Mouse (Mus musculus) embryonic facial prominence, embryonic 10.5 days (tissue): Measurements from ENCODE around the gene Zmynd12. TPM values are rescaled to one million over a fixed set of nuclear protein-coding genes. Genes with fewer than 3 reads are reported as not detected.

ENCODE experiments used
- DNase-seq: peaks from one replicate; pipeline ENCODE4 v3.0.0-alpha.2; 2017; ENCODE audit warnings: low spot score
- H3K27ac ChIP-seq: fragments of 300-500 bp; sonication (generic); replicated peaks from 2 replicates; pipeline ENCODE4 v1.5.1; 2016; ENCODE audit warnings: mild to moderate bottlenecking
- H3K27me3 ChIP-seq: fragments of 300-500 bp; sonication (generic); replicated peaks from 2 replicates; pipeline ENCODE4 v1.6.1; 2016; ENCODE audit warnings: low read depth, mild to moderate bottlenecking; ENCODE audit not compliant: poor library complexity, severe bottlenecking
- H3K36me3 ChIP-seq: fragments of 300-500 bp; sonication (generic); replicated peaks from 2 replicates; pipeline ENCODE4 v1.6.1; 2016; ENCODE audit warnings: mild to moderate bottlenecking, moderate library complexity
- H3K4me1 ChIP-seq: fragments of 300-500 bp; sonication (generic); 2 replicates; pipeline ENCODE4 v1.6.1; 2016
- H3K4me3 ChIP-seq: fragments of 300-500 bp; sonication (generic); 2 replicates; pipeline ENCODE4 v1.5.1; 2016; ENCODE audit warnings: mild to moderate bottlenecking, moderate library complexity
- H3K9me3 ChIP-seq: fragments of 300-500 bp; sonication (generic); 2 replicates; pipeline ENCODE4 v1.6.1; 2016; ENCODE audit warnings: mild to moderate bottlenecking
- WGBS: fragments of 180-500 bp; shearing (Covaris S2); methylation state at CpG from one replicate; pipeline ENCODE4 v1.1.7; 2016; 5-methylcytosine and 5-hydroxymethylcytosine counted together
- polyA plus RNA-seq: library from polyadenylated mRNA; unstranded; fragments of >200 nt; fragmentation: Nextera tagmentation; extraction: Ambion mirVana; gene quantifications from 2 replicates; pipeline ENCODE4 v1.2.1, GENCODE M21; 2016

The Zmynd12 gene
- polyA plus RNA-seq, 1 experiment from 2014 or later, result 0.36 TPM

GRCm38 (mm10) chr4:119453533-119453932, 30.9 kb downstream of the Zmynd12 start:
- 18% methylated on average over 6 of the region's 6 CpGs for WGBS
- H3K27ac ChIP-seq, result no peak overlapping the region
- no peaks in the 10 kb centered on the region for H3K36me3 ChIP-seq
- no peak overlapping the region for H3K4me3 ChIP-seq
- H3K9me3 ChIP-seq, result no peaks in the 10 kb centered on the region
- peaks cover 14% of the 10 kb centered on the region for H3K4me1 ChIP-seq
- DNase-seq, result peak; percentile 41
- H3K27me3 ChIP-seq, result no peaks in the 10 kb centered on the region

GRCm38 (mm10) chr4:119460296-119460695, 37.7 kb downstream of the Zmynd12 start:
- Histone ChIP-seq H3K9me3 (no peaks in the 10 kb centered on the region), H3K36me3 (no peaks in the 10 kb centered on the region), H3K4me3 (no peak overlapping the region), H3K27me3 (no peaks in the 10 kb centered on the region), H3K27ac (no peak overlapping the region), H3K4me1 (peaks cover 13% of the 10 kb centered on the region)
- peak; percentile 21 for DNase-seq
- WGBS, result 64% methylated on average over 5 of the region's 5 CpGs

DNA sequence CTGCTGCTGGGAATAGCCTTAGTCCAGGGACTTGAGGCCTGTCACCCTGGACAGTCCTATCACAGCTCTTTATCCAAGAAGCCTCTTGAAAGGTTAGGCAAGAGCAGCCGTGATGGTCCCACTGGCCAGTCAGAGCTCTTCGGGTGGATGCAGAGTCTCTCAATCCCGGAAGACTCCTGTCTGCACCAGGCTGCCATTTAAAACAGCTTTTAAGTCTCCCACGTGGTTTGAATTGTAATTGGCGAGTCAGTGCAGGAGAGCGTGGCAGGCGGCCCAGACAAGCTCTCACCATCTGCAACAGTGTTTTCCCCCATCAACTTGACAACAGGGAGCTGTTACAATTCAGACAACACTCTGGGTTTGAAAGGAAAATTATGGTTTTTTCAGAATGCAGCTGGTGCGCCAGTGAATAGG, 38.1 kb downstream of the Zmynd12 start:
- no peaks in the 10 kb centered on the region for H3K36me3 ChIP-seq
- 63% methylated on average over 8 of the region's 8 CpGs for whole genome bisulfite sequencing
- H3K4me1 ChIP-seq, result peaks cover 13% of the 10 kb centered on the region
- no peak overlapping the region for H3K27ac ChIP-seq
- H3K4me3 ChIP-seq, result no peak overlapping the region
- peak; percentile 17 for DNase-seq
- no peaks in the 10 kb centered on the region for H3K9me3 ChIP-seq
- H3K27me3 ChIP-seq, result no peaks in the 10 kb centered on the region; the same call in 1 of the 2 replicates

- no peak for DNase-seq
- peaks cover 13% of the 10 kb centered on the region for H3K4me1 ChIP-seq
- 81% methylated on average over 3 of the region's 3 CpGs for WGBS
- no peak overlapping the region for H3K4me3 ChIP-seq
- H3K27ac ChIP-seq, result no peak overlapping the region
- H3K27me3 ChIP-seq, result no peaks in the 10 kb centered on the region; the same call in 1 of the 2 replicates
- no peaks in the 10 kb centered on the region for H3K36me3 ChIP-seq
- H3K9me3 ChIP-seq, result no peaks in the 10 kb centered on the region
Observed at GRCm38 (mm10) chr4:119462457-119462856, 39.8 kb downstream of the Zmynd12 start.

GRCm38 (mm10) chr4:119462858-119463755, 40.5 kb downstream of the Zmynd12 start:
- Histone ChIP-seq H3K4me3 (no peak overlapping the region), H3K36me3 (no peaks in the 10 kb centered on the region), H3K4me1 (peaks cover 13% of the 10 kb centered on the region), H3K27ac (no peak overlapping the region), H3K27me3 (no peaks in the 10 kb centered on the region; the same call in 1 of the 2 replicates), H3K9me3 (no peaks in the 10 kb centered on the region)
- peak; percentile 42 for DNase-seq
- 64% methylated on average over 11 of the region's 11 CpGs for WGBS

- H3K4me3 ChIP-seq, result no peak overlapping the region
- no peak overlapping the region for H3K27ac ChIP-seq
- no peaks in the 10 kb centered on the region for H3K36me3 ChIP-seq
- no peak for DNase-seq
- WGBS, result 82% methylated on average over 13 of the region's 13 CpGs
- peaks cover 13% of the 10 kb centered on the region for H3K4me1 ChIP-seq
- H3K27me3 ChIP-seq, result no peaks in the 10 kb centered on the region; the same call in 1 of the 2 replicates
- H3K9me3 ChIP-seq, result no peaks in the 10 kb centered on the region
Observed at GRCm38 (mm10) chr4:119463756-119464419, 41.3 kb downstream of the Zmynd12 start.

GRCm38 (mm10) chr4:119465841-119466240, 43.2 kb downstream of the Zmynd12 start:
- H3K27ac ChIP-seq, result no peak overlapping the region
- no peaks in the 10 kb centered on the region for H3K36me3 ChIP-seq
- H3K27me3 ChIP-seq, result no peaks in the 10 kb centered on the region; the same call in 1 of the 2 replicates
- no peak overlapping the region for H3K4me3 ChIP-seq
- DNase-seq, result no peak
- WGBS, result 90% methylated on average over 5 of the region's 5 CpGs
- no peaks in the 10 kb centered on the region for H3K9me3 ChIP-seq
- peaks cover 9% of the 10 kb centered on the region for H3K4me1 ChIP-seq

DNA sequence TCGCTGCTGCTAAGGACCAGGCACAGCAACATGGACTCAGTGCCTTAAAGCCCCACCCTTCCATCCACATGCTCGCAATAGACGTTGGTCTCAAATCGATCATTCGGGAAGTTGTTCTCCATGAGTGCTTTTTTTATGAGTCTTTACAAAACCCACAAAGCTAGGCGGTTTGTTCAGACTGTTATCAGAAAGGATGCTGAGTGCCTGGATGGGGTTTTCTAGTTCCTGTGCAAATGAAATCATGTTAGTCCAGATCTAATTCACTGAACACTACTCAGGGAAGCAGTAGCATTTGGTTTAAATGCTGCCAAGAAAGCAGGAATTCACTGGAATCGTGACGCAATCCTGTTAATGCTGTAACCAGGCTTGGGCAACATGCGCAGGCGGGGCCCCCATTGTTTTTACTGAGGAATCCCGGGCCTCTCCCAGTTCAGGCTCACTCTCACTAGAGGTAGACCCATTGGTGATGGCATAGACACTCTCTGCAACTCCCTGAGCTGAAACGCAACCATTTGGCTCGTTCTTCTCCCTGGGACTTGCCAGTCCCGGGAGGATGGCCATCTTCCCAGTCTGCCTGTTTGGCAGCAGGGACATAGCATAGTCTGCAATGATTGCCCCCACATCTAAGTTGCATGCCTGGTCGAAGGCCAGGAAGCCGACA, 45.2 kb downstream of the Zmynd12 start:
- WGBS, result 91% methylated on average over 16 of the region's 16 CpGs
- Histone ChIP-seq H3K4me3 (no peak overlapping the region), H3K36me3 (no peaks in the 10 kb centered on the region), H3K4me1 (peaks cover 4% of the 10 kb centered on the region), H3K9me3 (no peaks in the 10 kb centered on the region), H3K27me3 (no peaks in the 10 kb centered on the region; the same call in 1 of the 2 replicates), H3K27ac (no peak overlapping the region)
- no peak for DNase-seq

DNA sequence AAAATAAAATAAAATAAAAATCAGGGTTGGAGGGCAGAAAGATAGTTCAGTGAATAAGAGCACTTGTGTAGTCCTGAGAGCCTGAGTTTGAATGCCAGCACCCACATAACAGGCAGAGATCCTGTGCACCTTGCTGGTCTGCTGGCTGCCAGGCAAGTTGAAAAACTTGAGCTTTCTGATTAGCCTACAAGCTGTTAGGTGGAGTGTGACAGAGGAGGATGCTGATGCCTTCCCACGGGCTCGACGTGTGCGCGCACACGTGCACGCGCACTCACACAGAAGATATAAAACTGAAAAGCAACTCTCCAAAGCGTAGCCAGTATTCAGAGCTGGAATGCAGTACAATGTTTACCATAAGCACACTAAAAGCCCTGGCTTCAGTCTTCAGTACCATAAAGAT, 49.9 kb downstream of the Zmynd12 start:
- H3K9me3 ChIP-seq, result no peaks in the 10 kb centered on the region
- H3K36me3 ChIP-seq, result no peaks in the 10 kb centered on the region
- DNase-seq, result no peak
- no peaks in the 10 kb centered on the region for H3K27me3 ChIP-seq
- H3K4me3 ChIP-seq, result no peak overlapping the region
- no peak overlapping the region for H3K27ac ChIP-seq
- WGBS, result 93% methylated on average over 9 of the region's 9 CpGs
- H3K4me1 ChIP-seq, result no peaks in the 10 kb centered on the region

DNA sequence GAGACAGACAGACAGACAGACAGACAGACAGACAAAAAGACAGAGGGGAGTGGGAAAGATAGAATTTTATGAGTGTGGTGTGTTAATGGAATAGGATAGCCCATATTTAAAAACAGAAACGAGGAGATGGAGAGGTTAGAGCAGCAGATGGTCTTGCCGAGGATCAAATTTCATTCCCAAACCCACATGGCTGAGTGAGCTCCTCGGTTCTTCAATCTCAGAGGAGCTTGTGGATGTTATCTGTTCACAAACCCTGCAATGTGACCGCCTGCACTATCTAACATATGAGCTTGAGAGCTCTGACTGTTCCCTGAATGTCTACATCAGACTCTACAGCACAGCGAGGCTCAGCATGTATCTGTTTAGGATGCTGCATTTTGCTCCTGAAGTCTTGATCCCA, 50.5 kb downstream of the Zmynd12 start:
- Histone ChIP-seq H3K36me3 (no peaks in the 10 kb centered on the region), H3K4me1 (no peaks in the 10 kb centered on the region), H3K4me3 (no peak overlapping the region), H3K9me3 (no peaks in the 10 kb centered on the region), H3K27ac (no peak overlapping the region), H3K27me3 (no peaks in the 10 kb centered on the region)
- WGBS, result 58% methylated on average over 5 of the region's 5 CpGs
- no peak for DNase-seq

- H3K27ac ChIP-seq, result no peak overlapping the region
- H3K4me1 ChIP-seq, result no peaks in the 10 kb centered on the region
- WGBS, result 60% methylated on average over 9 of the region's 9 CpGs
- H3K4me3 ChIP-seq, result no peak overlapping the region
- no peaks in the 10 kb centered on the region for H3K9me3 ChIP-seq
- peaks cover 10% of the 10 kb centered on the region; the same call in 1 of the 2 replicates for H3K27me3 ChIP-seq
- DNase-seq, result peak; percentile 18
- no peaks in the 10 kb centered on the region for H3K36me3 ChIP-seq
Observed at GRCm38 (mm10) chr4:119483051-119483450, 60.4 kb downstream of the Zmynd12 start.

DNA sequence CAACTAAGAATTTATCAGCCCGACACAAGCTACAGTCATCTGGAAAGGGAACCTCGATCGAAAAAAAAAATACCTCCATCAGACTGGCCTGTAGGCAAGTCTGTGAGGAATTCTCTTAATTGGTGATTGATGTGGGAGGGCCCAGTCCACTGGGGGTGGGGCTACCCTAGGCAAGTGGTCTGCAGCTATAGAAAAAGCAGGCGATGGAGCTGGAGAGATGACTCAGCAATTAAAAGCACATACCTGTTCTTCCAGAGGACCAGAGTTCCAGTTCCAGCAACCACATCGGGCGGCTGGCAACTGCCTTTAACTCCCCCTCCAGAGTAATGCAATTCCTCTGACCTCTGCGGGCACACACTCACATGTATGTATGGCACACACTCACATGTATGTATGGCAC, 62.3 kb downstream of the Zmynd12 start:
- no peak for DNase-seq
- WGBS, result 83% methylated on average over 7 of the region's 7 CpGs
- no peaks in the 10 kb centered on the region for H3K36me3 ChIP-seq
- peaks cover 10% of the 10 kb centered on the region; the same call in 1 of the 2 replicates for H3K27me3 ChIP-seq
- H3K27ac ChIP-seq, result no peak overlapping the region
- no peaks in the 10 kb centered on the region for H3K4me1 ChIP-seq
- no peak overlapping the region for H3K4me3 ChIP-seq
- no peaks in the 10 kb centered on the region for H3K9me3 ChIP-seq
